Comparison of ENCODE assay signal across 25 mouse cellular contexts in genomic region chr9:106266936-106267657, GRCm38 (mm10). TPM values are rescaled to one million over a fixed set of nuclear protein-coding genes. Genes with fewer than 3 reads are reported as not detected.
DNase-seq lines count a peak whose midpoint lies in the region; ATAC-seq and TF ChIP-seq lines count a peak whose summit lies in the region.
"Had no signal": no experiment of that assay in that cellular context is flagged by ENCODE, and none has a peak within 500 bp of the region (broad histone marks: within the 10 kb centered on the region; RNA-seq: fewer than 3 reads in every experiment).

No protein-coding gene starts in this region.

- no peaks in the 10 kb centered on the region for H3K4me1 ChIP-seq in kidney, embryonic 16.5 days (ENCODE audit: insufficient read depth, low read length)
- H3K4me1 ChIP-seq in testis, adult 2 months (ENCODE audit: control insufficient read depth, insufficient read depth, low read length): peaks cover 4% of the 10 kb centered on the region
- H3K4me1 ChIP-seq: limb, embryonic 13.5 days had no signal

- no peak overlapping the region for H3K27ac ChIP-seq in kidney, embryonic 16.5 days (ENCODE audit: low read length)
- 0 out of 2 replicates have a peak overlapping the region, but pooled peaks have one; percentile 15 for H3K27ac ChIP-seq in testis, adult 2 months (ENCODE audit: control insufficient read depth, insufficient read depth, low read depth, low read length)
- H3K27ac ChIP-seq: embryonic facial prominence, embryonic 13.5 days; gastrocnemius, adult 2 months; hindbrain, embryonic 15.5 days; limb, embryonic 13.5 days; liver, embryonic 13.5 days; midbrain, embryonic 12.5 days; neural tube, embryonic 15.5 days had no signal

- H3K9me3 ChIP-seq in kidney, embryonic 16.5 days (ENCODE audit: low read length): no peaks in the 10 kb centered on the region
- H3K9me3 ChIP-seq: embryonic facial prominence, embryonic 13.5 days; hindbrain, embryonic 15.5 days; limb, embryonic 13.5 days; liver, embryonic 13.5 days; midbrain, embryonic 12.5 days; neural tube, embryonic 15.5 days had no signal

- no peak overlapping the region for H3K4me2 ChIP-seq in kidney, embryonic 16.5 days (replicated peaks; ENCODE audit: low read depth, low read length)
- H3K4me2 ChIP-seq: embryonic facial prominence, embryonic 13.5 days; hindbrain, embryonic 15.5 days; limb, embryonic 13.5 days; liver, embryonic 13.5 days; lung, embryonic 14.5 days; midbrain, embryonic 12.5 days; neural tube, embryonic 15.5 days had no signal

- WGBS in kidney, embryonic 16.5 days: 52% methylated on average over 2 of the region's 2 CpGs

- ATAC-seq in kidney, embryonic 16.5 days (ENCODE audit: low FRiP score, low TSS enrichment): no peak
- no peak for ATAC-seq in erythroid progenitor cell, adult 5-6 weeks (replicated peaks; ENCODE audit: low FRiP score, poor library complexity, severe bottlenecking)
- ATAC-seq in cerebellum, adult (ENCODE audit: insufficient number of reproducible peaks, low FRiP score, low TSS enrichment): no peak
- ATAC-seq: forebrain, embryonic 14.5 days had no signal

- no peak overlapping the region for H3K4me3 ChIP-seq in kidney, embryonic 16.5 days (ENCODE audit: low read length)
- H3K4me3 ChIP-seq in testis, adult 2 months (ENCODE audit: control insufficient read depth, low read depth, low read length): no peak overlapping the region
- H3K4me3 ChIP-seq: embryonic facial prominence, embryonic 13.5 days; erythroblast, embryonic 14.5 days; gastrocnemius, adult 2 months; hindbrain, embryonic 15.5 days; limb, embryonic 13.5 days; liver, embryonic 13.5 days; midbrain, embryonic 12.5 days; neural tube, embryonic 15.5 days had no signal

- H3K9ac ChIP-seq in kidney, embryonic 16.5 days (replicated peaks; ENCODE audit: low read length): no peak overlapping the region
- H3K9ac ChIP-seq: embryonic facial prominence, embryonic 13.5 days; hindbrain, embryonic 15.5 days; limb, embryonic 13.5 days; liver, embryonic 13.5 days; lung, embryonic 14.5 days; midbrain, embryonic 12.5 days; neural tube, embryonic 15.5 days had no signal

- TF ChIP-seq POLR2A in testis, adult 2 months (IDR thresholded peaks at IDR 0.05; ENCODE audit: control insufficient read depth, low read depth, low read length): no peak

- TF ChIP-seq CTCF in testis, adult 2 months (IDR thresholded peaks at IDR 0.05; ENCODE audit: control insufficient read depth, insufficient read depth, insufficient replicate concordance, low read depth, low read length): no peak

- peak; percentile 64 for DNase-seq in kidney, adult 18-20 months
- no peak for DNase-seq in testis, postnatal 10 days (ENCODE audit: low spot score)
- peak; percentile 89 to 92 for DNase-seq in adrenal gland, postnatal 36 days
- peak; percentile 52 for DNase-seq in testis, postnatal 14 days (ENCODE audit: low spot score)
- DNase-seq: cerebellum, adult 8-10 months; cerebellum, postnatal 36 days; embryo, embryonic 11 days; gastrocnemius, adult 2 months; layer of hippocampus, postnatal 36 days; liver, embryonic 13.5 days; lung, embryonic 14.5 days; right cerebral cortex, postnatal 14 days; spleen, adult 18-20 months; thymus, adult 2 months had no signal

- no peaks in the 10 kb centered on the region for H3K27me3 ChIP-seq in kidney, embryonic 16.5 days (ENCODE audit: insufficient read depth, low read length)
- no peaks in the 10 kb centered on the region for H3K27me3 ChIP-seq in testis, adult 2 months (ENCODE audit: control insufficient read depth, insufficient read depth, low read length)
- H3K27me3 ChIP-seq: embryonic facial prominence, embryonic 13.5 days; hindbrain, embryonic 15.5 days; limb, embryonic 13.5 days; liver, embryonic 13.5 days; midbrain, embryonic 12.5 days; neural tube, embryonic 15.5 days had no signal

- H3K36me3 ChIP-seq in kidney, embryonic 16.5 days (ENCODE audit: insufficient read depth, low read length): no peaks in the 10 kb centered on the region
- no peaks in the 10 kb centered on the region for H3K36me3 ChIP-seq in testis, adult 2 months (ENCODE audit: control insufficient read depth, insufficient read depth, low read length)
- H3K36me3 ChIP-seq: embryonic facial prominence, embryonic 13.5 days; hindbrain, embryonic 15.5 days; limb, embryonic 13.5 days; liver, embryonic 13.5 days; midbrain, embryonic 12.5 days; neural tube, embryonic 15.5 days had no signal

RNA-seq across cellular contexts. Expression of gene Poc1a, which starts 13.8 kb away (rescaled TPM):
- polyA plus RNA-seq in kidney, embryonic 16.5 days (2015; fragmentation: Nextera tagmentation; extraction: Ambion mirVana): 28.4 and 29.2 TPM in 2 replicates
- polyA plus RNA-seq in testis, adult 2 months (2012; rRNA removed): 72.2 and 74.2 TPM in 2 replicates
- total RNA-seq in adrenal gland, postnatal 36 days (2021): 1 to 10 TPM; 3.6 to 5.6 TPM
- 28.1 and 28.9 TPM in 2 replicates for total RNA-seq in erythroid progenitor cell, adult 5-6 weeks (2015; ENCODE audit: low replicate concordance)
- 12.7 and 19.5 TPM in 2 replicates for total RNA-seq in erythroid progenitor cell, adult 5-6 weeks (2017; ENCODE audit: low replicate concordance)

RNA-seq across cellular contexts. Expression of gene Alas1, which starts 18.6 kb away (rescaled TPM):
- 122 and 128 TPM in 2 replicates for polyA plus RNA-seq in kidney, embryonic 16.5 days (2015; fragmentation: Nextera tagmentation; extraction: Ambion mirVana)
- polyA plus RNA-seq in testis, adult 2 months (2012; rRNA removed): 123 and 139 TPM in 2 replicates
- 1,000 to 10,000 TPM; 1,599 to 3,152 TPM for total RNA-seq in adrenal gland, postnatal 36 days (2021)
- total RNA-seq in erythroid progenitor cell, adult 5-6 weeks (2015; ENCODE audit: low replicate concordance): 44.0 and 57.7 TPM in 2 replicates
- total RNA-seq in erythroid progenitor cell, adult 5-6 weeks (2017; ENCODE audit: low replicate concordance): 37.1 and 38.0 TPM in 2 replicates

RNA-seq across cellular contexts. Expression of gene Tlr9, which starts 44.7 kb away (rescaled TPM):
- 0.07 TPM in 1 of 2 replicates, not detected in the other for polyA plus RNA-seq in kidney, embryonic 16.5 days (2015; fragmentation: Nextera tagmentation; extraction: Ambion mirVana)
- polyA plus RNA-seq in testis, adult 2 months (2012; rRNA removed): 2.6 and 2.7 TPM in 2 replicates
- total RNA-seq in adrenal gland, postnatal 36 days (2021): under 1 TPM; 0.89 TPM
- total RNA-seq in erythroid progenitor cell, adult 5-6 weeks (2015; ENCODE audit: low replicate concordance): 0.72 and 5.0 TPM in 2 replicates
- 0.64 TPM in 1 of 2 replicates, not detected in the other for total RNA-seq in erythroid progenitor cell, adult 5-6 weeks (2017; ENCODE audit: low replicate concordance)
- polyA plus RNA-seq: embryonic facial prominence, embryonic 13.5 days; forebrain, embryonic 14.5 days; midbrain, embryonic 12.5 days; neural tube, embryonic 15.5 days had no signal

Comparison
In these comparisons a context has a peak if more than half of its experiments do, and no peak if none do; other contexts are left out.
1. RNA of gene Alas1, which starts 18.6 kb away (total RNA-seq): 1,599 to 3,152 TPM in adrenal gland, postnatal 36 days; 37.1 to 57.7 TPM in erythroid progenitor cell, adult 5-6 weeks; every median in the first group is over 10 times any median in the second.